Mouse (Mus musculus) forebrain, embryonic 14.5 days (tissue): ENCODE results near the gene Acox3. TPM values are rescaled to one million over a fixed set of nuclear protein-coding genes. Genes with fewer than 3 reads are reported as not detected.

ENCODE experiments used
- ATAC-seq: fragments of 200-750 bp; cut with Nextera tagmentation; 2 replicates; pipeline ENCODE4 v1.8.0; 2017; ENCODE audit warnings: mild to moderate bottlenecking, moderate library complexity
- DNase-seq: peaks from one replicate; pipeline ENCODE4 v3.0.0-alpha.2; 2015; ENCODE audit warnings: low spot score
- H3K27ac ChIP-seq: fragments of 300-500 bp; sonication (generic); 2 replicates; pipeline ENCODE4 v1.5.1; 2014; ENCODE audit warnings: low read depth, mild to moderate bottlenecking, control low read depth, low read length, moderate library complexity
- H3K27me3 ChIP-seq: fragments of 300-500 bp; sonication (generic); replicated peaks from 2 replicates; pipeline ENCODE4 v1.6.1; 2014; ENCODE audit warnings: low read length, control low read depth, mixed read lengths; ENCODE audit not compliant: control insufficient read depth, insufficient read depth
- H3K36me3 ChIP-seq: fragments of 300-500 bp; sonication (generic); 2 replicates; pipeline ENCODE4 v1.6.1; 2014; ENCODE audit warnings: low read length, control low read depth; ENCODE audit not compliant: control insufficient read depth, insufficient read depth
- H3K4me1 ChIP-seq: fragments of 300-500 bp; sonication (generic); 2 replicates; pipeline ENCODE4 v1.6.1; 2014; ENCODE audit warnings: antibody characterized with exemption, low read length, control low read depth; ENCODE audit not compliant: control insufficient read depth, insufficient read depth
- H3K4me2 ChIP-seq: fragments of 300-500 bp; sonication (generic); 2 replicates; pipeline ENCODE4 v1.6.1; 2014; ENCODE audit warnings: mild to moderate bottlenecking, control low read depth, low read length
- H3K4me3 ChIP-seq: fragments of 300-500 bp; sonication (generic); 2 replicates; pipeline ENCODE4 v1.5.1; 2014; ENCODE audit warnings: low read depth, low read length, control low read depth
- H3K9ac ChIP-seq: fragments of 300-500 bp; sonication (generic); 2 replicates; pipeline ENCODE4 v1.6.1; 2014; ENCODE audit warnings: mild to moderate bottlenecking, low read length, control low read depth, moderate library complexity
- H3K9me3 ChIP-seq: fragments of 300-500 bp; sonication (generic); replicated peaks from 2 replicates; pipeline ENCODE4 v1.6.1; 2016; ENCODE audit warnings: low read length, control low read depth, mixed read lengths; ENCODE audit not compliant: control insufficient read depth
- WGBS: fragments of 180-500 bp; shearing (Covaris S2); extraction: QIAGEN DNeasy Blood & Tissue Kit; methylation state at CpG from one replicate; pipeline ENCODE4 v1.1.7; 2014; 5-methylcytosine and 5-hydroxymethylcytosine counted together
- polyA plus RNA-seq: library from polyadenylated mRNA; unstranded; fragments of >200 nt; fragmentation: Nextera tagmentation; extraction: Ambion mirVana; gene quantifications from 2 replicates; pipeline ENCODE4 v1.2.1, GENCODE M21; 2014

Acox3 gene
- polyA plus RNA-seq, 1 experiment from 2014 or later: 14.5 TPM

GRCm38 (mm10) chr5:35611900-35612299, 29.1 kb downstream of the Acox3 start:
- peaks cover 9% of the 10 kb centered on the region for H3K4me1 ChIP-seq
- no peak overlapping the region for H3K27ac ChIP-seq
- H3K27me3 ChIP-seq: no peaks in the 10 kb centered on the region
- H3K4me2 ChIP-seq: no peak overlapping the region
- WGBS: 90% methylated on average over 11 of the region's 11 CpGs
- ATAC-seq (no peak), DNase-seq (no peak)
- no peaks in the 10 kb centered on the region for H3K9me3 ChIP-seq
- H3K4me3 ChIP-seq: no peak overlapping the region
- H3K9ac ChIP-seq: no peak overlapping the region
- 0 out of 2 replicates have a peak, but pooled peaks cover 2% of the 10 kb centered on the region for H3K36me3 ChIP-seq

GRCm38 (mm10) chr5:35612722-35613121, 29.9 kb downstream of the Acox3 start:
- no peak overlapping the region for H3K27ac ChIP-seq

GRCm38 (mm10) chr5:35616943-35617342, 34.1 kb downstream of the Acox3 start:
- DNase-seq: no peak

More at GRCm38 (mm10) chr5:35612722-35613121, 29.9 kb downstream of the Acox3 start:
- H3K27me3 ChIP-seq: no peaks in the 10 kb centered on the region
- ATAC-seq: no peak
- no peak overlapping the region for H3K4me2 ChIP-seq
- no peak for DNase-seq
- 90% methylated on average over 8 of the region's 8 CpGs for WGBS
- H3K4me1 ChIP-seq: peaks cover 9% of the 10 kb centered on the region
- no peak overlapping the region for H3K4me3 ChIP-seq
- H3K9ac ChIP-seq: no peak overlapping the region
- H3K9me3 ChIP-seq: no peaks in the 10 kb centered on the region
- 0 out of 2 replicates have a peak, but pooled peaks cover 2% of the 10 kb centered on the region for H3K36me3 ChIP-seq

GRCm38 (mm10) chr5:35621114-35621513, 38.3 kb downstream of the Acox3 start:
- ATAC-seq (no peak), DNase-seq (no peak)
- WGBS: 54% methylated on average over 4 of the region's 4 CpGs

More at GRCm38 (mm10) chr5:35616943-35617342, 34.1 kb downstream of the Acox3 start:
- H3K36me3 ChIP-seq: 0 out of 2 replicates have a peak, but pooled peaks cover 2% of the 10 kb centered on the region
- no peaks in the 10 kb centered on the region for H3K9me3 ChIP-seq
- no peak overlapping the region for H3K4me3 ChIP-seq
- no peak overlapping the region for H3K9ac ChIP-seq
- H3K27me3 ChIP-seq: no peaks in the 10 kb centered on the region
- H3K4me1 ChIP-seq: no peaks in the 10 kb centered on the region; the same call in 1 of the 2 replicates
- no peak for ATAC-seq
- 44% methylated on average over 5 of the region's 5 CpGs for whole genome bisulfite sequencing
- no peak overlapping the region for H3K4me2 ChIP-seq
- no peak overlapping the region for H3K27ac ChIP-seq

GRCm38 (mm10) chr5:35623831-35624230, 41.0 kb downstream of the Acox3 start:
- DNase-seq: no peak
- Histone ChIP-seq H3K9ac (no peak overlapping the region), H3K4me2 (no peak overlapping the region), H3K4me1 (no peaks in the 10 kb centered on the region; the same call in 1 of the 2 replicates), H3K36me3 (no peaks in the 10 kb centered on the region), H3K27ac (no peak overlapping the region), H3K9me3 (no peaks in the 10 kb centered on the region), H3K4me3 (no peak overlapping the region), H3K27me3 (no peaks in the 10 kb centered on the region)
- no peak for ATAC-seq

More at GRCm38 (mm10) chr5:35621114-35621513, 38.3 kb downstream of the Acox3 start:
- Histone ChIP-seq H3K4me1 (no peaks in the 10 kb centered on the region; the same call in 1 of the 2 replicates), H3K9me3 (no peaks in the 10 kb centered on the region), H3K4me3 (no peak overlapping the region), H3K27ac (no peak overlapping the region), H3K27me3 (no peaks in the 10 kb centered on the region), H3K4me2 (no peak overlapping the region), H3K9ac (no peak overlapping the region), H3K36me3 (no peaks in the 10 kb centered on the region)

- Histone ChIP-seq H3K4me1 (no peaks in the 10 kb centered on the region; the same call in 1 of the 2 replicates), H3K9ac (no peak overlapping the region), H3K27me3 (no peaks in the 10 kb centered on the region), H3K4me3 (no peak overlapping the region), H3K4me2 (no peak overlapping the region), H3K9me3 (no peaks in the 10 kb centered on the region), H3K27ac (no peak overlapping the region), H3K36me3 (no peaks in the 10 kb centered on the region)
- ATAC-seq: no peak
- no peak for DNase-seq
- 78% methylated on average over 4 of the region's 4 CpGs for WGBS
These were observed 42.0 kb downstream of the Acox3 start for GRCm38 (mm10) chr5:35624751-35625239.

GRCm38 (mm10) chr5:35626408-35626807, 43.6 kb downstream of the Acox3 start:
- H3K27ac ChIP-seq: no peak overlapping the region
- no peak overlapping the region for H3K4me2 ChIP-seq
- H3K4me1 ChIP-seq: no peaks in the 10 kb centered on the region; the same call in 1 of the 2 replicates
- H3K4me3 ChIP-seq: no peak overlapping the region
- 91% methylated on average over 2 of the region's 2 CpGs for WGBS
- DNase-seq: no peak
- H3K9ac ChIP-seq: no peak overlapping the region
- no peaks in the 10 kb centered on the region for H3K27me3 ChIP-seq
- H3K36me3 ChIP-seq: no peaks in the 10 kb centered on the region
- no peaks in the 10 kb centered on the region for H3K9me3 ChIP-seq
- ATAC-seq: no peak

GRCm38 (mm10) chr5:35627307-35627840, 44.5 kb downstream of the Acox3 start:
- ATAC-seq (no peak), DNase-seq (no peak)
- 61% methylated on average over 7 of the region's 7 CpGs for WGBS
- Histone ChIP-seq H3K4me1 (no peaks in the 10 kb centered on the region; the same call in 1 of the 2 replicates), H3K36me3 (no peaks in the 10 kb centered on the region), H3K9ac (no peak overlapping the region), H3K9me3 (no peaks in the 10 kb centered on the region), H3K4me2 (no peak overlapping the region), H3K27me3 (no peaks in the 10 kb centered on the region), H3K27ac (no peak overlapping the region), H3K4me3 (no peak overlapping the region)

- peak; percentile 50; the same call in 1 of the 2 replicates for ATAC-seq
- H3K4me1 ChIP-seq: no peaks in the 10 kb centered on the region; the same call in 1 of the 2 replicates
- no peak overlapping the region for H3K4me3 ChIP-seq
- H3K27ac ChIP-seq: no peak overlapping the region
- DNase-seq: peak; percentile 67
- 38% methylated on average over 1 of the region's 1 CpGs for WGBS
- no peaks in the 10 kb centered on the region for H3K9me3 ChIP-seq
- H3K4me2 ChIP-seq: no peak overlapping the region
- no peaks in the 10 kb centered on the region for H3K36me3 ChIP-seq
- H3K27me3 ChIP-seq: no peaks in the 10 kb centered on the region
- no peak overlapping the region for H3K9ac ChIP-seq
These were observed 45.8 kb downstream of the Acox3 start for GRCm38 (mm10) chr5:35628685-35629084.
